Mouse (Mus musculus): Measurements from ENCODE around the gene Palm2. TPM values are rescaled to one million over a fixed set of nuclear protein-coding genes. Genes with fewer than 3 reads are reported as not detected.

Palm2 gene
- under 1 TPM in 1 of 2 experiments, not detected in 1; 0.71 TPM for polyA plus RNA-seq (2012; fragmentation: generic; extraction: Trizol)

DNA sequence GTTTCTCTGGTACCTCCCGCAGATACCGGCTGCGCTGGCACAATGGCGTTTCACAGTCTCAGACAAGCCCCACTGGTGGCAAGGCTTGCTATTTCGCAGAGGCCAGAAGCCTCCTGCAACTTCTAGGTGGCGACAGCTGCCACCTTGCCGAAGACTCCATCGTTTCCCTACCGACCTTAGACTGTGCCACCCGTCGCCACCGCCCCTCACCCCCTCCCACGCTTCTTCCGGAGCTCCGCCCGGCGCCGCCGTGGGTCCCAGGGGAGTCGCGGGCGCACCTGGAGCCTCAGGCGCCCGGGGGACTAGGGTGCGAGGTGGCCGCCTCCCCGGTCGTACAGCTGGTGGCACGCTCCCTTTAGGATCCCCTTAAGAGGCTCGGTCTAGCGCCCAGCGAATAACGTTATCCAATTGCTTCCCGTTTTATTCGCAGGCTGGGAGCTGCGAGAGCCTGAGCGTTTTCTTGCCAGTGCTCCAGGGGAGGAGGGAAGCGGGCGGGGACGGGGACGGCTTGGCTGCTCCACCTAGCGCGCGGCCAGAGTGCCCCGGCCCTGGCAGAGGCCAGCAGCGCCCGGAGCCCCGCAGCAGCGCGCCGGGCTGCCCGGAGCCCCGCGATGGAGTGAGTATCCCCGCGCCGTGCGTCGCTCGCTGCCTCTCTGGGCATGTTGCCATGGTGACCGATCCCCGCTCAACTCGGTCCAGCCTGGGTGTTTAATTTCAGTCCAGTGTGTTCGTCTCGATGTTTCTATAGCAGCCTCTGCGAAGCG, at the start of gene Palm2:
Gene Palm2, plus strand, starts transcription at position 307 of the 764 bp plus-strand sequence.

DNA sequence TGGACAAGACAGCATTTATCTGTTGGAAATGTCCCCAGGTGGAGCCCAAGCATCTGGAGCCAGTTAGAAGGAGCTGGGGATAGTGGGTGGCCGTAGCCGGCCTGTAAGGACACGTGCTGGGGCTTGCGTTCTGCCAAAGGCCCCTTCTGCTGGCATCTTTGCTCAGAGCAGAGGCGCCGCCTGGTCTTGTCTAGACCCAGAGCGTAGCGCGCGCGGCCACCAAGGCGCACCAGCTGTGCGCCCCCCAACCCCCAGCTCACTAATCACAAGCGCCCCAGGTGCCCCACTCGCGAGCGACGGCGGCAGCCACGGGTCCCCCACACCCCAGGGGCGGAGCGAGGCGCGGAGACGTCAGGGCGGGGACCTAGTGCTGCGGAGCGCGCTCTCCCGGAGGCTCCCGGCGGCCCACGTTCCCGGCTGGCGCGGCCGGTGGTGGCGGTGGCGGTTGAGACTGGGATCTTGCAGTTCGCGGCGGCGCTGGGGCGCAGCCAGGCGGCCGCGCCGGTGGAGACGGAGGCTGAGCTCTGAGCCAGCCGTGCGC, 133.7 kb downstream of the Palm2 start, which contains the start of gene Pakap:
Gene Pakap, plus strand, starts transcription at position 514 of the 541 bp plus-strand sequence.

DNA sequence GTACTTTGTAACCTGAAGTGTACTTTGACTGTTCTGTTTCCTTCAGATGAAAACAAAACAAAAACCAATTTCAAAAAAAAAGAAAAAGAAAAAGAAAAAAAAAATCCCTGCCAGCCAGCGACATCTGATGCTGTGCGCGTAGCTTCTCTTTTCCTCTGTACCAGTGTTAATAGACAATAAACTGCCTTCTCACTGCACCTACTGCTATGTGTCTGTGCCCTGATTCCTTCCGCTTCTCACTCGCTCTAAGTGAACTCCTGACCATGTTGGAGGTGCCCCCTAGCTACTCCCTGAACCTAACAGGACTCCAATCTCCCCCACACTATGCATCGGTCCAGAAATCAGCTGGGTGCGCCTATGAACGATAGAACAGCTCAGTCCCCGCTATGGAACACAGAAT, 283.3 kb downstream of the Palm2 start, which contains the start of gene Akap2:
Gene Akap2, plus strand, starts transcription at position 304 of the 400 bp plus-strand sequence.

Other genes with a start within 250 kb of the Palm2 start
- 1 to 10 TPM in 1 of 2 experiments, under 1 TPM in 1; 0.13 to 2.9 TPM for gene Ptpn3, start 132.4 kb upstream of the Palm2 start, polyA plus RNA-seq (2012; fragmentation: generic; extraction: Trizol)
- 1 to 10 TPM in 1 of 2 experiments, under 1 TPM in 1; 0.08 to 1.0 TPM for gene Pakap, start 133.9 kb downstream of the Palm2 start, polyA plus RNA-seq (2012; fragmentation: generic; extraction: Trizol)

Measured in C3H10T1/2 (cell line).